Mouse (Mus musculus) liver, embryonic 14.5 days (tissue): ENCODE results near the gene Sigirr. TPM values are rescaled to one million over a fixed set of nuclear protein-coding genes. Genes with fewer than 3 reads are reported as not detected.

Source experiments
- ATAC-seq: fragments of 200-750 bp; cut with Nextera tagmentation; 2 replicates; pipeline ENCODE4 v1.8.0; 2017; ENCODE audit warnings: moderate number of reproducible peaks, mild to moderate bottlenecking, moderate library complexity; ENCODE audit not compliant: insufficient read depth
- DNase-seq, 3 experiments: peaks; one replicate each; pipeline ENCODE4 v3.0.0-alpha.2; 2012 to 2013; ENCODE audit warnings: low read depth in 3 of 3, low spot score in 3 of 3
- H3K27ac ChIP-seq: fragments of 300-500 bp; sonication (generic); 2 replicates; pipeline ENCODE4 v1.5.1; 2014; ENCODE audit warnings: moderate library complexity, mild to moderate bottlenecking, control low read depth, inconsistent platforms
- H3K27me3 ChIP-seq: fragments of 300-500 bp; sonication (generic); 2 replicates; pipeline ENCODE4 v1.6.1; 2014; ENCODE audit warnings: mild to moderate bottlenecking, low read length, moderate library complexity; ENCODE audit not compliant: control insufficient read depth, insufficient read depth
- H3K36me3 ChIP-seq: fragments of 300-500 bp; sonication (generic); replicated peaks from 2 replicates; pipeline ENCODE4 v1.6.1; 2014; ENCODE audit warnings: low read depth; ENCODE audit not compliant: control insufficient read depth, insufficient read depth
- H3K4me1 ChIP-seq, 2 experiments: fragments of 200-500 bp in 1 of 2; fragments of 300-500 bp in 1 of 2; sonication (generic) in 1 of 2; replicated peaks; 2 replicates each; pipeline ENCODE4 v1.6.1; 2012 to 2014; ENCODE audit warnings: antibody characterized with exemption in 1 of 2, inconsistent platforms in 1 of 2, low read length in 1 of 2; ENCODE audit not compliant: control insufficient read depth in 2 of 2, insufficient read depth in 2 of 2
- H3K4me2 ChIP-seq: fragments of 300-500 bp; sonication (generic); 2 replicates; pipeline ENCODE4 v1.6.1; 2014; ENCODE audit warnings: low read depth, mild to moderate bottlenecking, control low read depth, moderate library complexity
- H3K4me3 ChIP-seq, 2 experiments: fragments of 200-500 bp in 1 of 2; fragments of 300-500 bp in 1 of 2; sonication (generic) in 1 of 2; 2 replicates each; pipeline ENCODE4 v1.5.1; 2012 to 2014; ENCODE audit warnings: low read depth in 2 of 2, low read length in 2 of 2, mild to moderate bottlenecking in 2 of 2, control low read depth in 1 of 2, inconsistent platforms in 1 of 2, moderate library complexity in 1 of 2; ENCODE audit not compliant: insufficient read depth in 1 of 2
- H3K9ac ChIP-seq: fragments of 300-500 bp; sonication (generic); replicated peaks from 2 replicates; pipeline ENCODE4 v1.6.1; 2014; ENCODE audit warnings: mild to moderate bottlenecking, control low read depth, moderate library complexity
- H3K9me3 ChIP-seq: fragments of 300-500 bp; sonication (generic); 2 replicates; pipeline ENCODE4 v1.6.1; 2016; ENCODE audit warnings: low read length, mixed read lengths; ENCODE audit not compliant: control insufficient read depth
- CTCF ChIP-seq: IDR thresholded peaks from 2 replicates; pipeline ENCODE4 v1.5.1; 2016; ENCODE audit warnings: antibody characterized with exemption, low read depth, control low read depth
- EP300 ChIP-seq: IDR thresholded peaks from 2 replicates; pipeline ENCODE4 v1.6.1; 2016; ENCODE audit warnings: antibody characterized with exemption, low read depth
- WGBS: fragments of 180-500 bp; shearing (Covaris S2); extraction: QIAGEN DNeasy Blood & Tissue Kit; methylation state at CpG from one replicate; pipeline ENCODE4 v1.1.7; 2014; ENCODE audit not compliant: insufficient replicate concordance; 5-methylcytosine and 5-hydroxymethylcytosine counted together
- polyA plus RNA-seq, 2 experiments: library from polyadenylated mRNA; depleted of rRNA in 1 of 2; stranded (reverse) in 1 of 2; unstranded in 1 of 2; fragments of >200 nt; fragmentation: Nextera tagmentation in 1 of 2; extraction: Ambion mirVana in 1 of 2; gene quantifications; 2 replicates each; pipeline versions ENCODE4 v1.2.1 to v1.2.3; 2012 to 2014

Gene Sigirr
- polyA plus RNA-seq, 2 experiments, result 9.8 to 18.4 TPM

DNA sequence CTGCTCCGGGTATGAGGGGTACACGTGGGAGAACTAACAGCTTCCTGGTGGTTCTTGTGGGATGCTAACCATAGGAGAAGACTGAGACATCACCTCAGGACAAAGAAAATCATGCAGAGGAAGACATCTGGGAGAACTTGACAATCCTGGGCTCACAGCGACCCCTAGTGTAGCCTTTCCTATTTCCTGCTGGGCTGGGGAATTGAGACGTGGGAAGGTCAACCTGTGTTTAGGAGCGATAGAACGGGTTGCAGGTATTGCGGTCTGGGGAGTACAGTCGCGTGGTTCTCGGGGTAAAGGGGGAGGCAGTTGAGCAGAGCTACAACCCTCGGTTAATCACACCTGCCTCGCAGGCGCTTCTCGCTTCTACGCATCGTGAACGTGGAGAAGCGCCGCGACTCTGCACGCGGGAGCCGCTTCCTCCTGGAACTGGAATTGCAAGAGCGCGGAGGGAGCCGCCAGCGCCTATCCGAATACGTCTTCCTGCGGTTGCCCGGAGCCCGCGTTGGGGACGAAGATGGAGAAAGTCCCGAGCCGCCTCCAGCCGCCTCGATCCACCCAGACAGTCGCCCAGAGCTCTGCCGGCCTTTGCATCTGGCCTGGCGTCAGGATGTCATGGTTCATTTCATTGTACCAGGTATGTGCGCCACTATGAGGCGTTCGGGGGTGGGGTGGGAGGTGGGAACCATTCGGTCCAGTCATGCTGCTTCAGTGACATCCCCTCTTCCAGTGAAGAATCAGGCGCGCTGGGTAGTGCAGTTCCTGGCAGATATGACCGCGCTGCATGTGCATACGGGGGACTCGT lies 30.1 kb downstream of the Sigirr start:
- H3K9ac ChIP-seq, result no peak overlapping the region

DNA sequence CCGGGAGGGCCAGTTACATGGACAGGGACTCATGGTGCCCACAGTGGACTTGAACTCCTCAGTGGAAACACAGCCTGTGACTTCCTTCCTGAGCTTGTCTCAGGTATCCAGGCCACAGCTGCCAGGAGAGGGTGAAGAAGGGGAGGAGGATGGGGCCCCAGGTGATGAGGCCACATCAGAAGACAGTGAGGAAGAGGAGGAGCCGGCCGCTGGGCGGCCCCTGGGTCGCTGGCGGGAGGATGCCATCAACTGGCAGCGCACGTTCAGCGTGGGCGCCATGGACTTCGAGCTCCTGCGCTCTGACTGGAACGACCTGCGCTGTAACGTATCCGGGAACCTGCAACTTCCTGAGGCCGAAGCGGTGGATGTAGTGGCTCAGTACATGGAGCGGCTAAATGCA lies 32.0 kb downstream of the Sigirr start:
- H3K9me3 ChIP-seq, result no peaks in the 10 kb centered on the region
- no peaks in the 10 kb centered on the region for H3K36me3 ChIP-seq
- H3K27ac ChIP-seq, result no peak overlapping the region
- peaks cover 0 to 10% of the 10 kb centered on the region in 2 experiments; a peak in 2 of 4 replicates for H3K4me1 ChIP-seq
- no peak overlapping the region for H3K4me2 ChIP-seq
- WGBS, result 53% methylated on average over 19 of the region's 19 CpGs
- H3K4me3 ChIP-seq, result no peak overlapping the region
- DNase-seq, result no peak
- ATAC-seq, result no peak
- H3K27me3 ChIP-seq, result peaks cover 37% of the 10 kb centered on the region
- H3K9ac ChIP-seq, result no peak overlapping the region
- TF ChIP-seq CTCF (no peak), EP300 (no peak)

More for the DNA sequence above, 30.1 kb downstream of the Sigirr start:
- Histone ChIP-seq H3K36me3 (no peaks in the 10 kb centered on the region), H3K9me3 (no peaks in the 10 kb centered on the region), H3K27me3 (peaks cover 37% of the 10 kb centered on the region), H3K4me1 (no peaks in the 10 kb centered on the region), H3K4me3 (peak overlapping the region in 1 of 2 experiments; percentile 28; a peak in 3 of 4 replicates), H3K27ac (no peak overlapping the region), H3K4me2 (peak overlapping the region; percentile 51)
- WGBS, result 2% methylated on average over 51 of the region's 51 CpGs
- TF ChIP-seq CTCF (peak; percentile 84), EP300 (no peak)
- DNase-seq (peak; percentile 45 to 50 (median 45)), ATAC-seq (no peak)

GRCm38 (mm10) chr7:141064576-141064975 lies 35.8 kb downstream of the Sigirr start:
- Histone ChIP-seq H3K4me3 (no peak overlapping the region), H3K36me3 (no peaks in the 10 kb centered on the region), H3K4me1 (peaks cover 0 to 14% of the 10 kb centered on the region in 2 experiments; a peak in 2 of 4 replicates), H3K27me3 (peaks cover 32% of the 10 kb centered on the region), H3K9me3 (no peaks in the 10 kb centered on the region), H3K9ac (no peak overlapping the region), H3K27ac (no peak overlapping the region), H3K4me2 (peak overlapping the region; percentile 22; the same call in 1 of the 2 replicates)
- no peak for DNase-seq
- 52% methylated on average over 7 of the region's 7 CpGs for WGBS
- TF ChIP-seq EP300, result no peak
- TF ChIP-seq CTCF, result no peak
- 0 out of 2 replicates have a peak, but pooled peaks have one; percentile 1 for ATAC-seq

DNA sequence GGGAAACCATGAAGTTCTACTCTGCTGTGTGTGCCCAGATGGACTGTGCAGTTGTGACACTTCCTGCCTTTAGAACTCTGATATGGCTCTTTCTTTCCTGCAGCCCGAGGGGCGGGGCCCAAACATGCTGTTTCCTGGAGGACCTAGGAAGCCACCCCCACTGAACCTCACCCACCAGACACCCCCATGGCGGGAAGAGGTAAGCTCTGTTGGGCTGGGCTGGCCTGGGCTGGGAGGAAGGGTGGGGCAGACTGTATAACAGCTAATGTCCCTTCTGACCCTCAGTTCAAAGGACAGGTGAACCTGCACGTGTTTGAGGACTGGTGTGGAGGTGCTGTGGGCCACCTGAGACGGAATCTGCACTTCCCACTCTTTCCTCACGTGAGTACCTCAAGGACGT lies 36.2 kb downstream of the Sigirr start:
- Histone ChIP-seq H3K36me3 (no peaks in the 10 kb centered on the region), H3K4me1 (peaks cover 0 to 14% of the 10 kb centered on the region in 2 experiments; a peak in 2 of 4 replicates), H3K27ac (no peak overlapping the region), H3K27me3 (peaks cover 31% of the 10 kb centered on the region), H3K9me3 (no peaks in the 10 kb centered on the region), H3K4me3 (no peak overlapping the region), H3K4me2 (peak overlapping the region; percentile 22; the same call in 1 of the 2 replicates), H3K9ac (no peak overlapping the region)
- WGBS, result 13% methylated on average over 7 of the region's 7 CpGs
- ATAC-seq (peak; percentile 38), DNase-seq (no peak)
- TF ChIP-seq CTCF, result no peak
- TF ChIP-seq EP300, result no peak

- peaks cover 31% of the 10 kb centered on the region for H3K27me3 ChIP-seq
- H3K9me3 ChIP-seq, result no peaks in the 10 kb centered on the region
- H3K9ac ChIP-seq, result no peak overlapping the region
- H3K4me1 ChIP-seq, result peaks cover 0 to 14% of the 10 kb centered on the region in 2 experiments; a peak in 2 of 4 replicates
- no peak for DNase-seq
- H3K4me3 ChIP-seq, result no peak overlapping the region
- H3K36me3 ChIP-seq, result no peaks in the 10 kb centered on the region
- no peak for TF ChIP-seq EP300
- TF ChIP-seq CTCF, result no peak
- no peak overlapping the region for H3K4me2 ChIP-seq
- ATAC-seq, result no peak
- 63% methylated on average over 3 of the region's 3 CpGs for WGBS
- H3K27ac ChIP-seq, result no peak overlapping the region
Measured at GRCm38 (mm10) chr7:141063353-141063752, 37.0 kb downstream of the Sigirr start.
